Mouse (Mus musculus) CH12.LX (cell line): ENCODE results near the gene Trim26. TPM values are rescaled to one million over a fixed set of nuclear protein-coding genes. Genes with fewer than 3 reads are reported as not detected.
A peak's percentile ranks its signal among the peaks of the same experiment; 100 is the strongest.
"Not testable (repeated sequence)": the region's sequence is repeated elsewhere in the genome, so short reads cannot be mapped to it uniquely, and the experiment has no call there.

Experiments
- DNase-seq: peaks from one replicate; pipeline ENCODE4 v3.0.0-alpha.2; 2013; ENCODE audit errors: extremely low read depth
- H3K27ac ChIP-seq: 2 replicates; pipeline ENCODE4 v1.5.1; 2012; ENCODE audit warnings: low read depth, mild to moderate bottlenecking, control low read depth, moderate library complexity; ENCODE audit not compliant: insufficient read depth
- H3K27me3 ChIP-seq: replicated peaks from 2 replicates; pipeline ENCODE3; 2012; ENCODE audit warnings: inconsistent platforms
- H3K36me3 ChIP-seq, 2 experiments: replicated peaks in 1 of 2; 2 replicates each; pipeline versions ENCODE3 to v1.6.1; 2012; ENCODE audit warnings: inconsistent platforms in 1 of 2, low read length in 1 of 2, mild to moderate bottlenecking in 1 of 2, mixed read lengths in 1 of 2, moderate library complexity in 1 of 2; ENCODE audit not compliant: control insufficient read depth in 1 of 2, insufficient read depth in 1 of 2
- H3K4me1 ChIP-seq, 2 experiments: 2 replicates each; pipeline ENCODE4 v1.6.1; 2012; ENCODE audit warnings: inconsistent platforms in 1 of 2, moderate library complexity in 1 of 2; ENCODE audit not compliant: insufficient read depth in 2 of 2, control insufficient read depth in 1 of 2
- H3K4me2 ChIP-seq: 2 replicates; pipeline ENCODE4 v1.6.1; 2012; ENCODE audit warnings: low read depth, mild to moderate bottlenecking, control low read depth; ENCODE audit not compliant: poor library complexity, insufficient read depth, severe bottlenecking
- H3K4me3 ChIP-seq, 3 experiments: fragments of 150-350 bp in 1 of 3; sonication (generic) in 1 of 3; replicated peaks in 1 of 3; 2 replicates each; pipeline versions ENCODE3 to v1.5.1; 2011 to 2012; ENCODE audit warnings: low read depth in 2 of 3, low read length in 2 of 3, mild to moderate bottlenecking in 2 of 3, moderate library complexity in 2 of 3, control low read depth in 1 of 3, improper control_type of control experiment in 1 of 3, inconsistent platforms in 1 of 3, mixed read lengths in 1 of 3; ENCODE audit not compliant: poor library complexity in 1 of 3
- H3K79me2 ChIP-seq: replicated peaks from 2 replicates; pipeline ENCODE4 v1.6.1; 2012; ENCODE audit warnings: mild to moderate bottlenecking, moderate library complexity; ENCODE audit not compliant: control insufficient read depth, poor library complexity, insufficient read depth, severe bottlenecking; ENCODE audit errors: extremely low read depth
- H3K9ac ChIP-seq: 2 replicates; pipeline ENCODE4 v1.6.1; 2012; ENCODE audit warnings: low read depth, mild to moderate bottlenecking, control low read depth, moderate library complexity; ENCODE audit not compliant: insufficient read depth
- H3K9me3 ChIP-seq: replicated peaks from 2 replicates; pipeline ENCODE3; 2012; ENCODE audit warnings: low read length, inconsistent platforms, mixed read lengths
- CTCF ChIP-seq, 2 experiments: IDR thresholded peaks in 1 of 2; conservative IDR thresholded peaks in 1 of 2; 2 replicates each; pipeline ENCODE4 v1.5.1; 2011 to 2012; ENCODE audit warnings: low read depth in 2 of 2, low read length in 2 of 2, improper control_type of control experiment in 1 of 2, inconsistent platforms in 1 of 2, mild to moderate bottlenecking in 1 of 2, moderate library complexity in 1 of 2
- HCFC1 ChIP-seq: IDR thresholded peaks from 2 replicates; pipeline ENCODE4 v1.6.1; 2012; ENCODE audit warnings: low read depth, mild to moderate bottlenecking, inconsistent platforms, low read length, improper control_type of control experiment
- MAZ ChIP-seq: IDR thresholded peaks from 2 replicates; pipeline ENCODE4 v1.6.1; 2012; ENCODE audit warnings: low read depth, mild to moderate bottlenecking, inconsistent platforms, low read length, improper control_type of control experiment, moderate library complexity
- PAX5 ChIP-seq: IDR thresholded peaks from 2 replicates; pipeline ENCODE4 v1.6.1; 2012; ENCODE audit warnings: low read length, inconsistent platforms, mixed read lengths
- RAD21 ChIP-seq: IDR thresholded peaks from 2 replicates; pipeline ENCODE4 v1.6.1; 2011; ENCODE audit warnings: low read depth, mild to moderate bottlenecking, low read length, improper control_type of control experiment, moderate library complexity
- SMC3 ChIP-seq: IDR thresholded peaks from 2 replicates; pipeline ENCODE4 v1.6.1; 2011; ENCODE audit warnings: low read depth, low read length, improper control_type of control experiment
- TCF12 ChIP-seq: IDR thresholded peaks from 2 replicates; pipeline ENCODE4 v1.6.1; 2014; ENCODE audit warnings: low read depth, mild to moderate bottlenecking, inconsistent platforms, low read length, improper control_type of control experiment
- USF1 ChIP-seq: IDR thresholded peaks from 2 replicates; pipeline ENCODE4 v1.6.1; 2014; ENCODE audit warnings: low read depth, mild to moderate bottlenecking, inconsistent platforms, low read length, improper control_type of control experiment
- ZC3H11A ChIP-seq: IDR thresholded peaks from 2 replicates; pipeline ENCODE4 v1.6.1; 2012; ENCODE audit warnings: low read depth, mild to moderate bottlenecking, inconsistent platforms, low read length, improper control_type of control experiment
- ZMIZ1 ChIP-seq: IDR thresholded peaks from 2 replicates; pipeline ENCODE4 v1.6.1; 2012; ENCODE audit warnings: low read depth, mild to moderate bottlenecking, inconsistent platforms, low read length, improper control_type of control experiment
- dilution Hi-C: fragments of 300-500 bp; cut with MboI; formaldehyde crosslinking; loops from 2 replicates; pipeline ENCODE4 v1.14.3; 2020; ENCODE audit warnings: low sequenced_read_pairs; ENCODE audit not compliant: extremely low pct_unique_long_range_greater_than_20kb, extremely low pct_ligation_motif_present
- in situ Hi-C: fragments of 300-500 bp; cut with MboI; formaldehyde crosslinking; loops from 3 replicates; pipeline ENCODE4 v1.14.3; 2019; ENCODE audit warnings: low sequenced_read_pairs, low pct_ligation_motif_present, low pct_unique_long_range_greater_than_20kb, mixed read lengths
- polyA plus RNA-seq: library from polyadenylated mRNA; unstranded; fragments of >175 nt; gene quantifications from 2 replicates; pipeline ENCODE4 v1.2.1, GENCODE M21; 2012; ENCODE audit warnings: low read depth; ENCODE audit not compliant: insufficient read length
- total RNA-seq, 2 experiments: library from RNA; depleted of rRNA; stranded (reverse); fragments of 300-350 nt in 1 of 2; fragments of >200 nt in 1 of 2; gene quantifications; 2 replicates each; pipeline ENCODE4 v1.2.3; 2012 to 2014

Trim26 gene
- total and polyA plus RNA-seq, 3 experiments: 14.2 to 67.1 (median 17.1) TPM

DNA sequence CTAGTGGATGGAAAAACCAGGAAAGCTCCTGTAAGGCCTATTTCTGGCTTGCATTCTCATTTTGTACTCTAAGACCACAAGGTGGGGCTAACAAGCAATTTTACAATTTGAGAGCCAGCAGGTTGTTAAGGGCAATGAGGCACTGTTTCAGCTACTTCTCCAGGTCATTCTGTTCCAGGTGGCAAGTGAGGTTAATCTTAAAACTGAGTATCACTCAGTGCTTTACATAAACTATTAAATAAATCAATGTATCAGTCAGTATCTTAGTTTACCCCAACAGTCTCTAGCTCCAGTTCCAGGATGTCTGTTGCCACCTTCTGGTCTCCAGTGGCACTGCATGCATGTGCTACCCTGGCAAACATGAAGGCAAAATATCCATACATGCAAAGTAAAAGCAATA, 12.9 kb upstream of the Trim26 start:
- Histone ChIP-seq H3K9me3 (no peaks in the 10 kb centered on the region), H3K27ac (no peak overlapping the region), H3K79me2 (no peaks in the 10 kb centered on the region), H3K27me3 (peaks cover 9% of the 10 kb centered on the region), H3K4me2 (no peak overlapping the region), H3K9ac (no peak overlapping the region), H3K4me3 (no peak overlapping the region), H3K36me3 (no peaks in the 10 kb centered on the region), H3K4me1 (no peaks in the 10 kb centered on the region)
- dilution Hi-C loops (no loop called here), in situ Hi-C loops (no loop called here)
- no peak for DNase-seq
- TF ChIP-seq HCFC1: no peak
- 0 out of 2 replicates have a peak, but pooled peaks have one; percentile 13 for TF ChIP-seq SMC3
- no peak for TF ChIP-seq TCF12
- peak; percentile 46 to 65; a peak in 3 of 4 replicates for TF ChIP-seq CTCF (conservative IDR thresholded peaks at IDR 0.05 in 1 of 2, IDR thresholded peaks at IDR 0.05 in 1 of 2; ENCODE audit: low read depth in 2 of 2, low read length in 2 of 2)
- peak; percentile 26 for TF ChIP-seq RAD21
- TF ChIP-seq, all 38 proteins: peak for 3

- H3K9me3 ChIP-seq: no peaks in the 10 kb centered on the region
- H3K9ac ChIP-seq: no peak overlapping the region
- H3K36me3 ChIP-seq: no peaks in the 10 kb centered on the region
- H3K79me2 ChIP-seq: no peaks in the 10 kb centered on the region
- H3K27me3 ChIP-seq: peaks cover 14% of the 10 kb centered on the region
- H3K4me3 ChIP-seq: no peak overlapping the region
- dilution Hi-C loops (no loop called here), in situ Hi-C loops (no loop called here)
- H3K27ac ChIP-seq: no peak overlapping the region
- no peaks in the 10 kb centered on the region for H3K4me1 ChIP-seq
- peak; percentile 42 for DNase-seq
- H3K4me2 ChIP-seq: no peak overlapping the region
- TF ChIP-seq ZC3H11A: no peak
- peak; percentile 18 for TF ChIP-seq RAD21
- TF ChIP-seq MAZ: 0 out of 2 replicates have a peak, but pooled peaks have one; percentile 29
- no peak for TF ChIP-seq USF1
- TF ChIP-seq CTCF (conservative IDR thresholded peaks at IDR 0.05 in 1 of 2, IDR thresholded peaks at IDR 0.05 in 1 of 2; ENCODE audit: low read depth in 2 of 2, low read length in 2 of 2): peak; percentile 16 to 53; a peak in 2 of 4 replicates
- no peak for TF ChIP-seq ZMIZ1
- no peak for TF ChIP-seq PAX5
- no peak for TF ChIP-seq HCFC1
- TF ChIP-seq, all 38 proteins: peak for 3
These were observed 11.4 kb upstream of the Trim26 start for GRCm38 (mm10) chr17:36825525-36825924.

- H3K36me3 ChIP-seq, in situ Hi-C loops, H3K9ac ChIP-seq, H3K27ac ChIP-seq, H3K9me3 ChIP-seq: not testable (repeated sequence)
- DNase-seq: peak; percentile 36
- H3K27me3 ChIP-seq: peaks cover 14% of the 10 kb centered on the region
- peak; percentile 3 to 28; a peak in 2 of 4 replicates for TF ChIP-seq CTCF (conservative IDR thresholded peaks at IDR 0.05 in 1 of 2, IDR thresholded peaks at IDR 0.05 in 1 of 2; ENCODE audit: low read depth in 2 of 2, low read length in 2 of 2)
- TF ChIP-seq, all 38 proteins: peak for 1; not testable (repeated sequence) for 37
- H3K4me3 ChIP-seq, dilution Hi-C loops, H3K79me2 ChIP-seq, H3K4me2 ChIP-seq, H3K4me1 ChIP-seq: not testable (repeated sequence)
These were observed 10.9 kb upstream of the Trim26 start for GRCm38 (mm10) chr17:36826002-36826401.
